In the genomic region with DNA sequence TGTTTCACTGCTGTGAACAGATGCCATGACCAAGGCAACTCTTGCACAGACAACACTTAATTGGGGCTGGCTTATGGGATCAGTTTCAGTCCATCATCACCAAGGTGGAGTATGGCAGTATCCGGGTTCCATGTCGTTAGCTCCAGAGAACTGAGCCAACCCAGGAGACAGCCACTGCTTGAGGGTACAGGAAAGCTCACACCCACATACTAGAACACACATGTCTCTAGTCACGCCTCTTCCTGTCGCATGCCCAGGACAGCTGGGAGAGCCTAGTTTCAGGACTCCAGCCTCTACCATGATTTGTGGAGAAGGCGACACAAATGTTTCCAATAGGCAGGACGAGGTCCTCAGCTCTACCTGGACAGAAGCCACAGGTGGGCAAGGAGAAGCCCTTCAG, we compare ENCODE assay signal across 27 mouse cellular contexts. TPM values are rescaled to one million over a fixed set of nuclear protein-coding genes. Genes with fewer than 3 reads are reported as not detected.
DNase-seq lines count a peak whose midpoint lies in the region; ATAC-seq lines count a peak whose summit lies in the region.
"Had no signal": no experiment of that assay in that cellular context is flagged by ENCODE, and none has a peak within 500 bp of the region (broad histone marks: within the 10 kb centered on the region; RNA-seq: fewer than 3 reads in every experiment).

No protein-coding gene starts in this region.

- no peak for ATAC-seq in embryonic facial prominence, embryonic 12.5 days (ENCODE audit: insufficient number of reproducible peaks, insufficient read depth, low FRiP score, low TSS enrichment)
- ATAC-seq in hindbrain, embryonic 16.5 days = no peak

- H3K27ac ChIP-seq in embryonic facial prominence, embryonic 12.5 days = peak overlapping the region; percentile 65; the same call in 1 of the 2 replicates
- no peak overlapping the region for H3K27ac ChIP-seq in embryonic facial prominence, embryonic 10.5 days (replicated peaks)
- no peak overlapping the region for H3K27ac ChIP-seq in hindbrain, embryonic 16.5 days (ENCODE audit: low read depth, low read length)
- H3K27ac ChIP-seq: forebrain, embryonic 12.5 days; hindbrain, embryonic 13.5 days; lung, embryonic 15.5 days; neural tube, embryonic 13.5 days had no signal

- H3K4me2 ChIP-seq in embryonic facial prominence, embryonic 12.5 days (replicated peaks) = no peak overlapping the region
- H3K4me2 ChIP-seq in hindbrain, embryonic 16.5 days (ENCODE audit: low read length) = no peak overlapping the region
- H3K4me2 ChIP-seq: forebrain, embryonic 12.5 days; heart, embryonic 12.5 days; hindbrain, embryonic 13.5 days; liver, embryonic 11.5 days; lung, embryonic 15.5 days; neural tube, embryonic 13.5 days had no signal

- no peak overlapping the region for H3K9ac ChIP-seq in embryonic facial prominence, embryonic 12.5 days
- no peak overlapping the region for H3K9ac ChIP-seq in hindbrain, embryonic 16.5 days (ENCODE audit: low read depth, low read length)
- H3K9ac ChIP-seq: forebrain, embryonic 12.5 days; heart, embryonic 12.5 days; lung, embryonic 15.5 days; neural tube, embryonic 13.5 days had no signal

- H3K4me3 ChIP-seq in embryonic facial prominence, embryonic 12.5 days = no peak overlapping the region
- H3K4me3 ChIP-seq in embryonic facial prominence, embryonic 10.5 days = no peak overlapping the region
- no peak overlapping the region for H3K4me3 ChIP-seq in hindbrain, embryonic 16.5 days (ENCODE audit: low read length)
- H3K4me3 ChIP-seq: forebrain, embryonic 12.5 days; heart, embryonic 12.5 days; hindbrain, embryonic 13.5 days; lung, embryonic 15.5 days; midbrain, embryonic 10.5 days; myocyte; neural tube, embryonic 13.5 days had no signal

- H3K4me1 ChIP-seq in embryonic facial prominence, embryonic 12.5 days = peaks cover 28% of the 10 kb centered on the region
- peaks cover 31% of the 10 kb centered on the region for H3K4me1 ChIP-seq in embryonic facial prominence, embryonic 10.5 days
- no peaks in the 10 kb centered on the region for H3K4me1 ChIP-seq in hindbrain, embryonic 16.5 days (ENCODE audit: control insufficient read depth, insufficient read depth, low read depth, low read length)

- H3K27me3 ChIP-seq in embryonic facial prominence, embryonic 12.5 days = peaks cover 3% of the 10 kb centered on the region; the same call in 1 of the 2 replicates
- H3K27me3 ChIP-seq in embryonic facial prominence, embryonic 10.5 days (replicated peaks; ENCODE audit: low read depth, poor library complexity, severe bottlenecking) = peaks cover 11% of the 10 kb centered on the region
- H3K27me3 ChIP-seq in hindbrain, embryonic 16.5 days (replicated peaks; ENCODE audit: control insufficient read depth, insufficient read depth, low read length) = no peaks in the 10 kb centered on the region
- H3K27me3 ChIP-seq: lung, embryonic 15.5 days had no signal

- WGBS in embryonic facial prominence, embryonic 12.5 days = 87% methylated on average over 6 of the region's 6 CpGs
- 88% methylated on average over 6 of the region's 6 CpGs for WGBS in embryonic facial prominence, embryonic 10.5 days
- WGBS in hindbrain, embryonic 16.5 days = 89% methylated on average over 6 of the region's 6 CpGs

- no peak for DNase-seq in embryonic facial prominence, embryonic 10.5 days (ENCODE audit: low spot score)
- DNase-seq in thymus, postnatal 14 days = peak; percentile 32
- DNase-seq in thymus, postnatal 4 days = no peak
- peak; percentile 47 for DNase-seq in induced T-regulatory cell, adult 2 months (ENCODE audit: low read depth)
- no peak for DNase-seq in spleen, adult 12 weeks (ENCODE audit: low spot score)
- DNase-seq in heart, adult 11 months = no peak
- DNase-seq: adrenal gland, adult 8-10 months; cerebellum, adult 8-10 months; cerebellum, postnatal 36 days; gastrocnemius, postnatal 25 days; heart, adult 18-20 months; heart, postnatal 4 days; kidney, adult 18-20 months; kidney, postnatal 36 days; right cerebral cortex, postnatal 4 days; thymus, adult 2 months had no signal

- H3K9me3 ChIP-seq in embryonic facial prominence, embryonic 12.5 days = no peaks in the 10 kb centered on the region
- no peaks in the 10 kb centered on the region for H3K9me3 ChIP-seq in embryonic facial prominence, embryonic 10.5 days
- no peaks in the 10 kb centered on the region for H3K9me3 ChIP-seq in hindbrain, embryonic 16.5 days (ENCODE audit: control insufficient read depth, low read length)
- H3K9me3 ChIP-seq: forebrain, embryonic 12.5 days; heart, embryonic 12.5 days; hindbrain, embryonic 13.5 days; lung, embryonic 15.5 days; midbrain, embryonic 10.5 days; neural tube, embryonic 13.5 days had no signal

- no peaks in the 10 kb centered on the region for H3K36me3 ChIP-seq in embryonic facial prominence, embryonic 12.5 days
- no peaks in the 10 kb centered on the region for H3K36me3 ChIP-seq in embryonic facial prominence, embryonic 10.5 days (replicated peaks)
- no peaks in the 10 kb centered on the region for H3K36me3 ChIP-seq in hindbrain, embryonic 16.5 days (ENCODE audit: control insufficient read depth, insufficient read depth, low read length)
- H3K36me3 ChIP-seq: forebrain, embryonic 12.5 days; heart, embryonic 12.5 days; hindbrain, embryonic 13.5 days; lung, embryonic 15.5 days; midbrain, embryonic 10.5 days; neural tube, embryonic 13.5 days had no signal

RNA-seq across cellular contexts. Expression of a gene that starts 55.2 kb away (rescaled TPM):
- polyA plus RNA-seq in embryonic facial prominence, embryonic 12.5 days (2016; fragmentation: Nextera tagmentation; extraction: Ambion mirVana) = 1.6 and 2.8 TPM in 2 replicates
- 0.39 and 0.41 TPM in 2 replicates for polyA plus RNA-seq in embryonic facial prominence, embryonic 10.5 days (2016; fragmentation: Nextera tagmentation; extraction: Ambion mirVana)
- 10.2 and 18.7 TPM in 2 replicates for polyA plus RNA-seq in hindbrain, embryonic 16.5 days (2015; fragmentation: Nextera tagmentation; extraction: Ambion mirVana)
- polyA plus RNA-seq: C2C12; forebrain, embryonic 12.5 days; midbrain, embryonic 10.5 days; myocyte had no signal

Comparison
In these comparisons a context has a peak if more than half of its experiments do, and no peak if none do; other contexts are left out.
1. DNase-seq: peak in thymus, postnatal 14 days (single experiment) and induced T-regulatory cell, adult 2 months (single experiment); none in embryonic facial prominence, embryonic 10.5 days (single experiment), thymus, postnatal 4 days (single experiment), spleen, adult 12 weeks (single experiment) and heart, adult 11 months (single experiment).